Mouse (Mus musculus) heart, embryonic 16.5 days (tissue): ENCODE results near the gene Mecom. TPM values are rescaled to one million over a fixed set of nuclear protein-coding genes. Genes with fewer than 3 reads are reported as not detected.

Experiments
- ATAC-seq: fragments of 200-750 bp; cut with Nextera tagmentation; replicated peaks from 2 replicates; pipeline ENCODE4 v1.8.0; 2017; ENCODE audit warnings: moderate number of reproducible peaks; ENCODE audit not compliant: insufficient read depth, low FRiP score; ENCODE audit errors: extremely low read depth
- H3K27ac ChIP-seq: fragments of 300-500 bp; sonication (generic); 2 replicates; pipeline ENCODE4 v1.5.1; 2014; ENCODE audit warnings: mild to moderate bottlenecking, low read length, control low read depth, moderate library complexity
- H3K27me3 ChIP-seq: fragments of 300-500 bp; sonication (generic); 2 replicates; pipeline ENCODE4 v1.6.1; 2014; ENCODE audit warnings: low read length, mixed read lengths; ENCODE audit not compliant: control insufficient read depth, insufficient read depth
- H3K36me3 ChIP-seq: fragments of 300-500 bp; sonication (generic); 2 replicates; pipeline ENCODE4 v1.6.1; 2014; ENCODE audit not compliant: control insufficient read depth, insufficient read depth
- H3K4me1 ChIP-seq: fragments of 300-500 bp; sonication (generic); 2 replicates; pipeline ENCODE4 v1.6.1; 2014; ENCODE audit warnings: low read length, mixed read lengths; ENCODE audit not compliant: control insufficient read depth, insufficient read depth
- H3K4me2 ChIP-seq: fragments of 300-500 bp; sonication (generic); 2 replicates; pipeline ENCODE4 v1.6.1; 2014; ENCODE audit warnings: low read depth, mild to moderate bottlenecking, control low read depth, low read length
- H3K4me3 ChIP-seq: fragments of 300-500 bp; sonication (generic); 2 replicates; pipeline ENCODE4 v1.5.1; 2014; ENCODE audit warnings: mild to moderate bottlenecking, control low read depth, low read length
- H3K9ac ChIP-seq: fragments of 300-500 bp; sonication (generic); 2 replicates; pipeline ENCODE4 v1.6.1; 2014; ENCODE audit warnings: low read length, control low read depth
- H3K9me3 ChIP-seq: fragments of 300-500 bp; sonication (generic); replicated peaks from 2 replicates; pipeline ENCODE4 v1.6.1; 2016; ENCODE audit warnings: low read length; ENCODE audit not compliant: control insufficient read depth
- WGBS: fragments of 180-500 bp; shearing (Covaris S2); extraction: QIAGEN DNeasy Blood & Tissue Kit; methylation state at CpG from one replicate; pipeline ENCODE4 v1.1.7; 2014; 5-methylcytosine and 5-hydroxymethylcytosine counted together
- polyA plus RNA-seq: library from polyadenylated mRNA; unstranded; fragments of >200 nt; fragmentation: Nextera tagmentation; extraction: Ambion mirVana; gene quantifications from 2 replicates; pipeline ENCODE4 v1.2.1, GENCODE M21; 2015

The Mecom gene
- polyA plus RNA-seq, 1 experiment from 2014 or later: 12.7 TPM

GRCm38 (mm10) chr3:30330476-30330875 is 217.3 kb downstream of the Mecom start:
- H3K4me1 ChIP-seq: no peaks in the 10 kb centered on the region
- H3K9ac ChIP-seq: no peak overlapping the region
- no peaks in the 10 kb centered on the region for H3K27me3 ChIP-seq
- H3K27ac ChIP-seq: no peak overlapping the region
- H3K36me3 ChIP-seq: no peaks in the 10 kb centered on the region
- no peak overlapping the region for H3K4me2 ChIP-seq
- WGBS: 69% methylated on average over 3 of the region's 3 CpGs
- ATAC-seq: no peak
- H3K9me3 ChIP-seq: no peaks in the 10 kb centered on the region
- no peak overlapping the region for H3K4me3 ChIP-seq

GRCm38 (mm10) chr3:30330021-30330420 is 217.8 kb downstream of the Mecom start:
- Histone ChIP-seq H3K36me3 (no peaks in the 10 kb centered on the region), H3K27ac (no peak overlapping the region)
- ATAC-seq: no peak

GRCm38 (mm10) chr3:30314955-30315354 is 232.9 kb downstream of the Mecom start:
- no peaks in the 10 kb centered on the region for H3K36me3 ChIP-seq
- no peak overlapping the region for H3K27ac ChIP-seq
- WGBS: 70% methylated on average over 2 of the region's 2 CpGs
- ATAC-seq: no peak
- no peaks in the 10 kb centered on the region for H3K4me1 ChIP-seq
- no peak overlapping the region for H3K4me2 ChIP-seq
- no peaks in the 10 kb centered on the region for H3K9me3 ChIP-seq
- H3K9ac ChIP-seq: no peak overlapping the region
- H3K4me3 ChIP-seq: no peak overlapping the region
- H3K27me3 ChIP-seq: no peaks in the 10 kb centered on the region

More at GRCm38 (mm10) chr3:30330021-30330420, 217.8 kb downstream of the Mecom start:
- Histone ChIP-seq H3K4me1 (no peaks in the 10 kb centered on the region), H3K4me3 (no peak overlapping the region), H3K27me3 (no peaks in the 10 kb centered on the region), H3K9me3 (no peaks in the 10 kb centered on the region), H3K4me2 (no peak overlapping the region), H3K9ac (no peak overlapping the region)
- WGBS: 66% methylated on average over 3 of the region's 3 CpGs

- Histone ChIP-seq H3K9me3 (no peaks in the 10 kb centered on the region), H3K36me3 (no peaks in the 10 kb centered on the region), H3K27me3 (no peaks in the 10 kb centered on the region), H3K27ac (no peak overlapping the region), H3K9ac (no peak overlapping the region), H3K4me3 (no peak overlapping the region), H3K4me2 (no peak overlapping the region), H3K4me1 (no peaks in the 10 kb centered on the region)
- no peak for ATAC-seq
- WGBS: 49% methylated on average over 4 of the region's 4 CpGs
These were observed 239.7 kb downstream of the Mecom start for GRCm38 (mm10) chr3:30308081-30308480.

GRCm38 (mm10) chr3:30307601-30308000 is 240.2 kb downstream of the Mecom start:
- Histone ChIP-seq H3K9me3 (no peaks in the 10 kb centered on the region), H3K4me3 (no peak overlapping the region), H3K9ac (no peak overlapping the region), H3K27ac (no peak overlapping the region), H3K27me3 (no peaks in the 10 kb centered on the region), H3K4me1 (no peaks in the 10 kb centered on the region), H3K4me2 (no peak overlapping the region), H3K36me3 (no peaks in the 10 kb centered on the region)
- no peak for ATAC-seq
- 88% methylated on average over 6 of the region's 6 CpGs for WGBS

- H3K36me3 ChIP-seq: no peaks in the 10 kb centered on the region
- H3K27ac ChIP-seq: peak overlapping the region; percentile 41; the same call in 1 of the 2 replicates
- H3K9ac ChIP-seq: no peak overlapping the region
- H3K4me2 ChIP-seq: no peak overlapping the region
- H3K27me3 ChIP-seq: no peaks in the 10 kb centered on the region
- no peak overlapping the region for H3K4me3 ChIP-seq
- H3K4me1 ChIP-seq: no peaks in the 10 kb centered on the region
- H3K9me3 ChIP-seq: no peaks in the 10 kb centered on the region
- 55% methylated on average over 3 of the region's 3 CpGs for WGBS
- ATAC-seq: peak; percentile 60; the same call in 1 of the 2 replicates
These were observed 241.7 kb downstream of the Mecom start for GRCm38 (mm10) chr3:30306080-30306479.

GRCm38 (mm10) chr3:30299460-30299859 is 248.3 kb downstream of the Mecom start:
- no peak overlapping the region for H3K9ac ChIP-seq
- no peak overlapping the region for H3K4me2 ChIP-seq
- WGBS: 28% methylated on average over 1 of the region's 1 CpGs

GRCm38 (mm10) chr3:30294433-30294832 is 253.4 kb downstream of the Mecom start:
- Histone ChIP-seq H3K9ac (no peak overlapping the region), H3K27ac (no peak overlapping the region), H3K4me1 (0 out of 2 replicates have a peak, but pooled peaks cover under 1% of the 10 kb centered on the region), H3K4me3 (no peak overlapping the region), H3K4me2 (no peak overlapping the region), H3K36me3 (no peaks in the 10 kb centered on the region), H3K9me3 (no peaks in the 10 kb centered on the region), H3K27me3 (no peaks in the 10 kb centered on the region)
- ATAC-seq: no peak
- WGBS: 80% methylated on average over 5 of the region's 5 CpGs

More at GRCm38 (mm10) chr3:30299460-30299859, 248.3 kb downstream of the Mecom start:
- no peaks in the 10 kb centered on the region for H3K9me3 ChIP-seq
- no peak overlapping the region for H3K4me3 ChIP-seq
- no peaks in the 10 kb centered on the region for H3K27me3 ChIP-seq
- no peak overlapping the region for H3K27ac ChIP-seq
- H3K36me3 ChIP-seq: no peaks in the 10 kb centered on the region
- 0 out of 2 replicates have a peak, but pooled peaks cover 2% of the 10 kb centered on the region for H3K4me1 ChIP-seq
- ATAC-seq: no peak

- Histone ChIP-seq H3K4me1 (no peaks in the 10 kb centered on the region), H3K27ac (no peak overlapping the region), H3K9ac (no peak overlapping the region), H3K4me2 (no peak overlapping the region), H3K27me3 (no peaks in the 10 kb centered on the region), H3K4me3 (no peak overlapping the region), H3K36me3 (no peaks in the 10 kb centered on the region), H3K9me3 (no peaks in the 10 kb centered on the region)
- no peak for ATAC-seq
- 67% methylated on average over 4 of the region's 4 CpGs for WGBS
These were observed 261.3 kb downstream of the Mecom start for GRCm38 (mm10) chr3:30286529-30286928.
